Mouse (Mus musculus) embryonic facial prominence, embryonic 11.5 days (tissue): Measurements from ENCODE around the gene Zfp729a. TPM values are rescaled to one million over a fixed set of nuclear protein-coding genes. Genes with fewer than 3 reads are reported as not detected.
"Not testable (repeated sequence)": the region's sequence is repeated elsewhere in the genome, so short reads cannot be mapped to it uniquely, and the experiment has no call there.

Experiments used
- ATAC-seq: fragments of 200-750 bp; cut with Nextera tagmentation; replicated peaks from 2 replicates; pipeline ENCODE4 v1.8.0; 2017; ENCODE audit warnings: low read depth; ENCODE audit not compliant: insufficient number of reproducible peaks, low FRiP score, low TSS enrichment
- DNase-seq: peaks from one replicate; pipeline ENCODE4 v3.0.0-alpha.2; 2015; ENCODE audit warnings: low spot score
- H3K27ac ChIP-seq: fragments of 300-500 bp; sonication (generic); replicated peaks from 2 replicates; pipeline ENCODE4 v1.5.1; 2014; ENCODE audit warnings: mild to moderate bottlenecking, low read depth, low read length, control low read depth
- H3K27me3 ChIP-seq: fragments of 300-500 bp; sonication (generic); 2 replicates; pipeline ENCODE4 v1.6.1; 2014; ENCODE audit warnings: mild to moderate bottlenecking, low read length, moderate library complexity, mixed read lengths; ENCODE audit not compliant: control insufficient read depth, insufficient read depth
- H3K36me3 ChIP-seq: fragments of 300-500 bp; sonication (generic); replicated peaks from 2 replicates; pipeline ENCODE4 v1.6.1; 2014; ENCODE audit warnings: low read depth, mild to moderate bottlenecking, low read length, moderate library complexity, mixed read lengths; ENCODE audit not compliant: control insufficient read depth, insufficient read depth
- H3K4me1 ChIP-seq: fragments of 300-500 bp; sonication (generic); 2 replicates; pipeline ENCODE4 v1.6.1; 2014; ENCODE audit warnings: low read length, mixed read lengths; ENCODE audit not compliant: control insufficient read depth, insufficient read depth
- H3K4me2 ChIP-seq: fragments of 300-500 bp; sonication (generic); 2 replicates; pipeline ENCODE4 v1.6.1; 2014; ENCODE audit warnings: low read depth, mild to moderate bottlenecking, control low read depth, low read length, moderate library complexity
- H3K4me3 ChIP-seq: fragments of 300-500 bp; sonication (generic); 2 replicates; pipeline ENCODE4 v1.5.1; 2014; ENCODE audit warnings: low read depth, low read length, control low read depth
- H3K9ac ChIP-seq: fragments of 300-500 bp; sonication (generic); replicated peaks from 2 replicates; pipeline ENCODE4 v1.6.1; 2014; ENCODE audit warnings: mild to moderate bottlenecking, control low read depth, low read length
- H3K9me3 ChIP-seq: fragments of 300-500 bp; sonication (generic); replicated peaks from 2 replicates; pipeline ENCODE4 v1.6.1; 2016; ENCODE audit warnings: mild to moderate bottlenecking, low read length, inconsistent platforms, mixed read lengths; ENCODE audit not compliant: control insufficient read depth
- WGBS: fragments of 180-500 bp; shearing (Covaris S2); extraction: QIAGEN DNeasy Blood & Tissue Kit; methylation state at CpG from one replicate; pipeline ENCODE4 v1.1.7; 2014; 5-methylcytosine and 5-hydroxymethylcytosine counted together
- polyA plus RNA-seq: library from polyadenylated mRNA; unstranded; fragments of >200 nt; fragmentation: Nextera tagmentation; extraction: Ambion mirVana; gene quantifications from 2 replicates; pipeline ENCODE4 v1.2.1, GENCODE M21; 2014

Gene Zfp729a
- 4.4 and 4.5 TPM in 2 replicates for polyA plus RNA-seq

DNA sequence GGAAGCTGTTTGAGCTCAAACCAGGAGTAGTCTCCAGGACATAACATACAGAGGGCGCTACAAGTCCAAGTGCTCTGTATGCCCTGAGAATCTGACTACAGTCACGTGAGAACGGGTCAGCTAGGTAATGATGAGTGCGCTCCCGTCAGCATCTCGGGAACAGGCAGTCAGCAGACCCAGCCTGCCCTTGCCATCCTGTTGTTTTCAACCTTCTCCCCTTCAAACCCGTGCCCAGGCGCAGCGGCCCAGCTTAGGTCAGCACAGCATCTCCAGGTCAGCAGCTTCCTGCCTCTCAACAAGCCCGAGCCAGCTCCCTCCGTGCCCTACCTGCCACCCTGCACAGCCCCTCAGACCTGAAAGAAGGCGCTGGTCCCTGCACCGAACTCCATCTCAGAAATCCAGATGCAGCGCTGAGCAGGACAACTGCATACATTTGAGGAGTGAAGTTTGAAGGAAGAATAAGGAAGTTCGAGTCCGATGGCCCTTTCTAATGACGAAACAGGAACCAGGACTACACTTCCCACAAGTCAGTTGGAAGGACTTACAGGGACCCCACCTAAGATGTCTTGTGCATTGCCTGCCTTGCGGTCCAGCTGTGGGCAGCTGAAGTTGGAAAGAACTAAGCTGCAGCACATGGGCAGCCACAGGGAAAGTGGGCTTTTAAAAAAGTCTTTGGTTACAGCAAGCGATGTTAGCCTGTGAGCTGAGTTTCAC, at the start of gene Zfp729a, which contains the start of gene Gm49345:
TSS of gene Zfp729a (minus strand) at position 498 of the 714 bp plus-strand sequence.
TSS of gene Gm49345 (minus strand) at position 476 of the 714 bp plus-strand sequence.
- ATAC-seq (peak; percentile 99), DNase-seq (peak; percentile 92)
- Histone ChIP-seq H3K9ac (peak within 1 kb of the TSS; percentile 64), H3K4me2 (peak within 1 kb of the TSS; percentile 30), H3K36me3 (no peaks in the 10 kb centered on the region), H3K27ac (no peak within 1 kb of the TSS), H3K9me3 (no peaks in the 10 kb centered on the region), H3K4me1 (no peaks in the 10 kb centered on the region), H3K27me3 (no peaks in the 10 kb centered on the region), H3K4me3 (peak within 1 kb of the TSS; percentile 51)
- WGBS = under 1% methylated on average over 19 of the region's 19 CpGs

DNA sequence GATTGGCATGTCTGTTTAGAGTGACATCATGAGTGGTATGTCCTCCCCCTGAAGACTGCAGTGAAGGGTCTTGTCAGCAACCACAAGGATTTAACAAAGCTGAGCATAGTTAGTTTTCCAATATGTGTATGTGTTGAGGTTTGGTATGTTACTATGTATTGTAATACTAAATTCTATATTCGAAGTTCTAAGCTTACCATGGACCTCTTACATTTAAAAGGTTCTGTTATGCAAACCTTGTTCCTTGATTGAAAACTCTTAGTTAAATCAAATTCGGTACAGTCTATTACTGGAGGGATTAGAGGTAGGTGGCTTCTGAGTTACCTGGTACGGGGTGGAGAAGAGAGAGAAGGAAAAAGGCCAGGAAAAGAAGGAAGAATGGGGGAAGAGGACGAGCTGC, 49.4 kb upstream of the Zfp729a start, which contains the start of gene Zfp738:
TSS of gene Zfp738 (minus strand) at position 101 of the 400 bp plus-strand sequence.
- no peak for ATAC-seq
- Histone ChIP-seq H3K9me3 (no peaks in the 10 kb centered on the region), H3K36me3 (no peaks in the 10 kb centered on the region), H3K4me2 (no peak within 1 kb of the TSS), H3K9ac (no peak within 1 kb of the TSS), H3K4me1 (no peaks in the 10 kb centered on the region), H3K4me3 (no peak within 1 kb of the TSS), H3K27ac (no peak within 1 kb of the TSS), H3K27me3 (no peaks in the 10 kb centered on the region)
- no peak for DNase-seq
- WGBS = 77% methylated on average over 4 of the region's 4 CpGs

DNA sequence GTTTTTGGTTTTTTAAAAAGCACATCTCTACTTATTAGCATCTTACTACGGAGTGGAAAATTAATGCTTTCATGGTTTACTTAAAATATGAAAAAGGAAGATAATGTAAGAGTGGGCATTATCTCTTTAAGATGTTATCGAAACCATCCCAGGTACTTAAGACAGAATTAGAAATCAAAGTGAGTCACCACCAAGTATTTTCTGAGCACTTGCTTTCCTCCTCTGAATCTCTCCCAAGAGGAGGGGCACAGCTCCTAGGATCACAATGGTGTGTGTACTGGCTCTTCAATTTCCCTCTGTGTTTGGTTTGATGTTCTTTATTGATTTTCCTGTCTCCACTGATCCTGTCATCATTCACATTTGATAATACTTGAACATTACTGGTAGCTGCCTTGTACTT, 46.2 kb upstream of the Zfp729a start:
- WGBS = 76% methylated on average over 2 of the region's 2 CpGs
- not testable (repeated sequence) for H3K27ac ChIP-seq, H3K9me3 ChIP-seq, H3K9ac ChIP-seq, H3K4me2 ChIP-seq, H3K27me3 ChIP-seq, H3K36me3 ChIP-seq, ATAC-seq, DNase-seq, H3K4me1 ChIP-seq
- H3K4me3 ChIP-seq = peak overlapping the region; percentile 67; the same call in 1 of the 2 replicates

DNA sequence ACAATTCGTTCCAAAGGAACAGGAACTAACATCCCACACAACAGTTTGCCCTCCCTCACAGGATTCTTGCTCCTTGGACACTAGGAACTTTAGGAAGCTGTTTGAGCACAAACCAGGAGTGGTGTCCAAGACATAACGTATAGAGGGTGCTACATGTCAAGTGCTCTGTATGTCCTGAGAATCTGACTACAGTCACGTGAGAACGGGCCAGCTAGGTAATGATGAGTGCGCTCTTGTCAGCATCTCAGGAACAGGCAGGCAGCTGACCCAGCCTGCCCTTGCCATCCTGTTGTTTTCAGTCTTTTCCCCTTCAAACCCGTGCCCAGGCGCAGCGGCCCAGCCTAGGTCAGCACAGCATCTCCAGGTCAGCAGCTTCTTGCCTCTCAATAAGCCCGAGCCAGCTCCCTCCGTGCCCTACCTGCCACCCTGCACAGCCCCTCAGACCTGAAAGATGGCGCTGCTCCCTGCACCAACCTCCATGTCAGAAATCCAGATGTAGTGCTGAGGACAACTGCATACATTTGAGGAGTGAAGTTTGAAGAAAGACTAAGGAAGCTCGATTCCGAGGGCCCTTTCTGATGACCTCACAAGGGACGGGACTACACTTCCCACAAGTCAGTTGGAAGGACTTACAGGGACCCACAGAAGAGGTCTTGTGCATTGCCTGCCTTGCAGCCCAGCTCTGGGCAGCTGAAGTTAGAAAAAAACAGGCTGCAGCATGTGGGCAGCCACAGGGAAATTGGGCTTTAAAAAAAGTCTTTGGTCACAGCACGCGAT, 45.6 kb upstream of the Zfp729a start:
- H3K9me3 ChIP-seq, H3K36me3 ChIP-seq, H3K27me3 ChIP-seq, H3K4me1 ChIP-seq, H3K27ac ChIP-seq: not testable (repeated sequence)
- ATAC-seq (peak; percentile 100), DNase-seq (peak; percentile 93)
- 13% methylated on average over 16 of the region's 16 CpGs for WGBS
- Histone ChIP-seq H3K9ac (peak overlapping the region; percentile 75), H3K4me3 (peak overlapping the region; percentile 67), H3K4me2 (peak overlapping the region; percentile 48)

DNA sequence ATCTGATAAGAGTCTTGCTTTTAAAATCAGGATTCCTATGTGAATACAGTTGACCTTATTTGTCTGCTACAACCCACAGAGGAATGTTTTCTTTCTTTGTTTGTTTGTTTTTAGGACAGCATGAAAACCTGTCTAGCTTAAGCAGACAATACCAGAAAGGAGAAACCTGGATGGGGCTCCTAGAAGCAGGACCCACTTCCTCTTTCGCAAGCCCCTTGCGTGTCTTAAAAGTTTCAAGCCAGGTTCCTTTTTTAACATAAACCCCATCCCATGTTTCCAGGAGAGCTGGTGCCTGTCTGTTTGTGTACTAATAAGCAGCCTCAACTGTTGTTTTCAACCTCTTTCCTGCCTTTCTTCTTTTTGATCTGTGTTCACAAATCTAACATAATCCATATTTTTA, 37.3 kb upstream of the Zfp729a start:
- DNase-seq (no peak), ATAC-seq (no peak)
- no peak overlapping the region for H3K4me3 ChIP-seq
- H3K27me3 ChIP-seq = no peaks in the 10 kb centered on the region
- WGBS = 87% methylated on average over 2 of the region's 2 CpGs
- H3K9ac ChIP-seq = no peak overlapping the region
- no peaks in the 10 kb centered on the region for H3K4me1 ChIP-seq
- no peaks in the 10 kb centered on the region for H3K36me3 ChIP-seq
- no peak overlapping the region for H3K4me2 ChIP-seq
- H3K27ac ChIP-seq = no peak overlapping the region
- no peaks in the 10 kb centered on the region for H3K9me3 ChIP-seq

GRCm38 (mm10) chr13:67652496-67652895, 14.9 kb upstream of the Zfp729a start:
- no peaks in the 10 kb centered on the region for H3K27me3 ChIP-seq
- H3K36me3 ChIP-seq = no peaks in the 10 kb centered on the region
- 47% methylated on average over 3 of the region's 3 CpGs for WGBS
- H3K4me1 ChIP-seq = no peaks in the 10 kb centered on the region
- DNase-seq = no peak
- H3K9me3 ChIP-seq = no peaks in the 10 kb centered on the region
- H3K4me2 ChIP-seq = no peak overlapping the region
- H3K4me3 ChIP-seq = no peak overlapping the region
- no peak for ATAC-seq
- no peak overlapping the region for H3K9ac ChIP-seq
- H3K27ac ChIP-seq = no peak overlapping the region

DNA sequence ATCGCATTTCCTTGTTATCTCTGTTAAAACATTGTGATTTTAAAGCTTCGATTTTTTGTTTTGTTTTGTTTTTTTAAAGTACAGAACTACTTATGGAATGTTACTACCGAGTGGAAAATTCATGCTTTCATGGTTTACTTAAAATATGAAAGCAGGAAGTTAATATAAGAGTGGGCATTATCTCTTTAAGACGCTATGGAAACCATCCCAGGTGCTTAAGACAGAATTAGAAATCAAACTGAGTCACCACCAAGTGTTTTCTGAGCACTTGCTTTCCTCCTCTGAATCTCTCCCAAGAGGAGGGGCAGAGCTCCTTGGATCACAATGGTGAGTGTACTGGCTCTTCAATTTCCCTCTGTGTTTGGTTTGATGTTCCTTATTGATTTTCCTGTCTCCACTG, 27.5 kb downstream of the Zfp729a start:
- H3K4me1 ChIP-seq = no peaks in the 10 kb centered on the region
- no peak overlapping the region for H3K27ac ChIP-seq
- 94% methylated on average over 4 of the region's 4 CpGs for WGBS

More for the DNA sequence above, 27.5 kb downstream of the Zfp729a start:
- no peak for DNase-seq
- ATAC-seq = no peak
- Histone ChIP-seq H3K36me3 (no peaks in the 10 kb centered on the region), H3K4me3 (no peak overlapping the region), H3K9ac (no peak overlapping the region), H3K27me3 (no peaks in the 10 kb centered on the region), H3K9me3 (no peaks in the 10 kb centered on the region), H3K4me2 (no peak overlapping the region)
